Mouse (Mus musculus): ENCODE data around the gene Mfn1.

DNA sequence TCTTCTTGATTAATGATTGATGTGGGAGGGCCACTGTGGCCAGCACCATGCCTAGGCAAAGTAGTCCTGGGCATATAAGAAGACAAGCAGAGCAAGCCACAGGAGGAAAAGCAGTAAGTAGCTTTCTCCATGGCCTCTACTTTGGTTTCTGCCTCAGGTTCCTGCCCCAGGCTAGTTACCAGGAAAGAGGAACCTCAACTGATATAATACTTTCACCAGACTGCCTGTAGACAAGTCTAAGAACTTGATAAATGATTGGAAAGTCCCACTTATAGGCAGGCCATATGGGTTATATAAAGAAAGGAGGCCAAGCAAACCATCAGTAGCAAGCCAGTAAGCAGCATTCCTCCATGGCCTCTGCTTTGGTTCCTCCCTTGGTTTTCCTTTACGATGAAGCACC lies 92.4 kb downstream of the Mfn1 start:
- TF ChIP-seq POLR2A (IDR thresholded peaks at IDR 0.05; ENCODE audit: borderline replicate concordance, low read depth, low read length) (no peak), CTCF (IDR thresholded peaks at IDR 0.05; ENCODE audit: low read depth, low read length) (no peak)
